ENCODE assay signal across 8 mouse cellular contexts in the genomic region with DNA sequence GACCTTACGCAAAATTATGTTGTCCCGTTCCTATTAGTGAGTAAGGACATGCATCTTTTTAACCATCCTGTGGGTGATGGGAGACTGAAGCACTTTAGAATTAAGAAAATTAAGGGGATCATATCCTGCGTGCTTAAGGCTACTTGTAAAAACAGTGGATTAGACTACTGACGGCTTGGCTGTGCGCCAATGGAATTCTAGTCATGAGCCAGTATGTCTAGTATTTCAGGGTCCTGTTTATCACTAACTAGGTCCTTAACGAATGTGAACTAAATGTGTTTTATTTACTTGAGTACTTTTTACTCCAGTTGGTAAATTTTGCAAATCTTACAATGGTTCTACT. TPM values are rescaled to one million over a fixed set of nuclear protein-coding genes. Genes with fewer than 3 reads are reported as not detected.
DNase-seq lines count a peak whose midpoint lies in the region; ATAC-seq and TF ChIP-seq lines count a peak whose summit lies in the region.

No protein-coding gene starts in this region.

- H3K27ac ChIP-seq in forebrain, embryonic 14.5 days (ENCODE audit: low read depth, low read length), result peak overlapping the region; percentile 95
- H3K27ac ChIP-seq in liver, embryonic 14.5 days, result peak overlapping the region; percentile 58
- peak overlapping the region; percentile 95 for H3K27ac ChIP-seq in neural tube, embryonic 13.5 days (replicated peaks)

- peak overlapping the region; percentile 60 for H3K4me2 ChIP-seq in forebrain, embryonic 14.5 days (ENCODE audit: low read length)
- peak overlapping the region; percentile 71 for H3K4me2 ChIP-seq in liver, embryonic 14.5 days (ENCODE audit: low read depth)
- H3K4me2 ChIP-seq in neural tube, embryonic 13.5 days, result peak overlapping the region; percentile 61

- no peak for TF ChIP-seq CTCF in liver, embryonic 14.5 days (IDR thresholded peaks at IDR 0.05; ENCODE audit: low read depth)

- peaks cover 44% of the 10 kb centered on the region for H3K4me1 ChIP-seq in megakaryocyte, embryonic 14.5 days
- H3K4me1 ChIP-seq in forebrain, embryonic 14.5 days (ENCODE audit: control insufficient read depth, insufficient read depth, low read length), result peaks cover 13% of the 10 kb centered on the region; the same call in 1 of the 2 replicates
- peaks cover 6 to 10% of the 10 kb centered on the region in 2 experiments for H3K4me1 ChIP-seq in liver, embryonic 14.5 days (replicated peaks; ENCODE audit: control insufficient read depth in 2 of 2, insufficient read depth in 2 of 2, low read length in 1 of 2)
- H3K4me1 ChIP-seq in neural tube, embryonic 13.5 days (replicated peaks), result peaks cover 34% of the 10 kb centered on the region

- under 1% methylated on average over 6 of the region's 6 CpGs for WGBS in forebrain, embryonic 14.5 days
- WGBS in liver, embryonic 14.5 days (ENCODE audit: insufficient replicate concordance), result 8% methylated on average over 6 of the region's 6 CpGs
- WGBS in neural tube, embryonic 13.5 days, result 5% methylated on average over 6 of the region's 6 CpGs

- TF ChIP-seq EP300 in liver, embryonic 14.5 days (IDR thresholded peaks at IDR 0.05; ENCODE audit: low read depth), result no peak

- H3K27me3 ChIP-seq in megakaryocyte, embryonic 14.5 days (replicated peaks), result no peaks in the 10 kb centered on the region
- H3K27me3 ChIP-seq in forebrain, embryonic 14.5 days (replicated peaks; ENCODE audit: control insufficient read depth, insufficient read depth, low read length), result no peaks in the 10 kb centered on the region
- no peaks in the 10 kb centered on the region for H3K27me3 ChIP-seq in liver, embryonic 14.5 days (ENCODE audit: control insufficient read depth, insufficient read depth, low read length)
- H3K27me3 ChIP-seq in neural tube, embryonic 13.5 days, result no peaks in the 10 kb centered on the region

- H3K4me3 ChIP-seq in megakaryocyte, embryonic 14.5 days (replicated peaks), result peak overlapping the region; percentile 93
- peak overlapping the region; percentile 92 for H3K4me3 ChIP-seq in forebrain, embryonic 14.5 days (ENCODE audit: low read depth, low read length)
- H3K4me3 ChIP-seq in liver, embryonic 14.5 days (ENCODE audit: insufficient read depth in 1 of 2, low read depth in 2 of 2, low read length in 2 of 2), result peak overlapping the region; percentile 68 to 99
- H3K4me3 ChIP-seq in neural tube, embryonic 13.5 days, result peak overlapping the region; percentile 92

- ATAC-seq in megakaryocyte, adult 5-6 weeks (ENCODE audit: poor library complexity, severe bottlenecking), result no peak
- ATAC-seq in forebrain, embryonic 14.5 days, result peak; percentile 18
- ATAC-seq in liver, embryonic 14.5 days (ENCODE audit: insufficient read depth), result peak; percentile 1; the same call in 1 of the 2 replicates
- ATAC-seq in neural tube, embryonic 13.5 days (ENCODE audit: low read depth), result peak; percentile 48

- H3K36me3 ChIP-seq in megakaryocyte, embryonic 14.5 days (replicated peaks; ENCODE audit: low read length), result peaks cover 16% of the 10 kb centered on the region
- 0 out of 2 replicates have a peak, but pooled peaks cover 3% of the 10 kb centered on the region for H3K36me3 ChIP-seq in forebrain, embryonic 14.5 days (ENCODE audit: control insufficient read depth, insufficient read depth, low read length)
- H3K36me3 ChIP-seq in liver, embryonic 14.5 days (replicated peaks; ENCODE audit: control insufficient read depth, insufficient read depth, low read depth), result peaks cover 1% of the 10 kb centered on the region
- H3K36me3 ChIP-seq in neural tube, embryonic 13.5 days, result 0 out of 2 replicates have a peak, but pooled peaks cover 2% of the 10 kb centered on the region

- DNase-seq in adrenal gland, postnatal 36 days, result peak; percentile 13 to 23
- DNase-seq in forebrain, embryonic 14.5 days (ENCODE audit: low spot score), result peak; percentile 75
- peak; percentile 74 for DNase-seq in kidney, adult 18-20 months
- DNase-seq in liver, embryonic 14.5 days (ENCODE audit: low read depth in 3 of 3, low spot score in 3 of 3), result peak in 1 of 3 experiments; percentile 1
- DNase-seq in embryo, embryonic 11 days, result no peak

- no peaks in the 10 kb centered on the region for H3K9me3 ChIP-seq in megakaryocyte, embryonic 14.5 days
- no peaks in the 10 kb centered on the region for H3K9me3 ChIP-seq in forebrain, embryonic 14.5 days (replicated peaks; ENCODE audit: control insufficient read depth, low read length)
- H3K9me3 ChIP-seq in liver, embryonic 14.5 days (ENCODE audit: control insufficient read depth, low read length), result no peaks in the 10 kb centered on the region
- H3K9me3 ChIP-seq in neural tube, embryonic 13.5 days, result no peaks in the 10 kb centered on the region

- H3K9ac ChIP-seq in forebrain, embryonic 14.5 days (ENCODE audit: low read length), result peak overlapping the region; percentile 93
- H3K9ac ChIP-seq in liver, embryonic 14.5 days (replicated peaks), result peak overlapping the region; percentile 88
- H3K9ac ChIP-seq in neural tube, embryonic 13.5 days, result peak overlapping the region; percentile 96

RNA-seq across cellular contexts. Expression of gene 2010109A12Rik, which starts 0.7 kb away (rescaled TPM):
- 1.1 TPM in 1 of 2 replicates, not detected in the other for polyA plus RNA-seq in megakaryocyte, embryonic 14.5 days (2012; ENCODE audit: insufficient read depth, low replicate concordance)
- 0.20 and 0.43 TPM in 2 replicates for total RNA-seq in megakaryocyte, adult 5-6 weeks (2015)
- 0.94 and 3.7 TPM in 2 replicates for total RNA-seq in megakaryocyte, adult 5-6 weeks (2017)
- total RNA-seq in adrenal gland, postnatal 36 days (2021), result 1 to 10 TPM in 1 of 2 experiments, under 1 TPM in 1; 0.86 to 1.5 TPM
- polyA plus RNA-seq in forebrain, embryonic 14.5 days (2014; fragmentation: Nextera tagmentation; extraction: Ambion mirVana), result 2.7 and 2.8 TPM in 2 replicates
- polyA plus RNA-seq in liver, embryonic 14.5 days (2012; rRNA removed), result 0.30 and 0.55 TPM in 2 replicates
- 1.2 and 1.5 TPM in 2 replicates for polyA plus RNA-seq in liver, embryonic 14.5 days (2014; fragmentation: Nextera tagmentation; extraction: Ambion mirVana)
- polyA plus RNA-seq in neural tube, embryonic 13.5 days (2015; fragmentation: Nextera tagmentation; extraction: Ambion mirVana), result 1.7 and 3.3 TPM in 2 replicates

RNA-seq across cellular contexts. Expression of gene Ccni, which starts 0.7 kb away (rescaled TPM):
- polyA plus RNA-seq in megakaryocyte, embryonic 14.5 days (2012; ENCODE audit: insufficient read depth, low replicate concordance), result 70.2 and 148 TPM in 2 replicates
- total RNA-seq in megakaryocyte, adult 5-6 weeks (2015), result 180 and 198 TPM in 2 replicates
- 196 and 202 TPM in 2 replicates for total RNA-seq in megakaryocyte, adult 5-6 weeks (2017)
- total RNA-seq in adrenal gland, postnatal 36 days (2021), result 100 to 1,000 TPM; 213 to 239 TPM
- polyA plus RNA-seq in forebrain, embryonic 14.5 days (2014; fragmentation: Nextera tagmentation; extraction: Ambion mirVana), result 195 and 209 TPM in 2 replicates
- 21.0 and 21.7 TPM in 2 replicates for polyA plus RNA-seq in liver, embryonic 14.5 days (2012; rRNA removed)
- polyA plus RNA-seq in liver, embryonic 14.5 days (2014; fragmentation: Nextera tagmentation; extraction: Ambion mirVana), result 39.3 and 41.6 TPM in 2 replicates
- 140 and 142 TPM in 2 replicates for polyA plus RNA-seq in neural tube, embryonic 13.5 days (2015; fragmentation: Nextera tagmentation; extraction: Ambion mirVana)
